Mouse (Mus musculus) E14TG2a.4 (cell line): ENCODE results near the gene Esyt3.

Source experiments
- H3K27me3 ChIP-seq: 2 replicates; pipeline ENCODE4 v1.6.1; 2014; ENCODE audit warnings: low read length, control low read depth; ENCODE audit not compliant: insufficient read depth
- H3K36me3 ChIP-seq: 2 replicates; pipeline ENCODE4 v1.6.1; 2014; ENCODE audit warnings: low read length, control low read depth; ENCODE audit not compliant: insufficient read depth
- H3K4me1 ChIP-seq: replicated peaks from 2 replicates; pipeline ENCODE4 v1.6.1; 2014; ENCODE audit warnings: low read depth, low read length, control low read depth
- H3K4me3 ChIP-seq: replicated peaks from 2 replicates; pipeline ENCODE4 v1.5.1; 2014; ENCODE audit warnings: mild to moderate bottlenecking, low read length
- H3K9me3 ChIP-seq: 2 replicates; pipeline ENCODE4 v1.6.1; 2014; ENCODE audit warnings: low read length, control low read depth
- CTCF ChIP-seq: conservative IDR thresholded peaks from 2 replicates; pipeline ENCODE4 v1.5.1; 2014; ENCODE audit warnings: low read length
- NANOG ChIP-seq: IDR thresholded peaks from 2 replicates; pipeline ENCODE4 v1.6.1; 2014; ENCODE audit warnings: borderline replicate concordance, low read length, mixed read lengths
- POU5F1 ChIP-seq: IDR thresholded peaks from 2 replicates; pipeline ENCODE4 v1.6.1; 2014; ENCODE audit warnings: low read length, borderline replicate concordance

Gene Esyt3

DNA sequence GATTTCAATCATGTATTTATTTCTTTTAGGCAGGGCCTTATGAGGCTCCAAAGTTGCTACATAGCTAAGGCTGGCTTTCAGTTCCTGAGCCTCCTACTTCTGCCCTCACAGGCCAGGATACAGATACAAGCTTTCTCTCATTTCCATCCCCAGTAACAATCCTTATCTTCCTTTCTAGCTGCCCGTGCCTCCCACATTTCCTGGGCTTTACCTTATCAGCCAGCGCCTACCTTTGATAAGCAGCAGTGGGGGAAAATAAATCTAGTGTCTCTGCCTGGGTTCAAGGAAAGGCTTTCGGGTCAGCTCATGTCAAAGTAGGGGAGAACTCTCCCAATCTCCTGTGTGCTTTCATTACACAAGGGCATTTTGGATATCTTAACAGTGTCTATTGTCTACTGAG lies 16.8 kb downstream of the Esyt3 start:
- TF ChIP-seq POU5F1: no peak
- no peaks in the 10 kb centered on the region for H3K9me3 ChIP-seq
- no peaks in the 10 kb centered on the region for H3K27me3 ChIP-seq
- H3K36me3 ChIP-seq: no peaks in the 10 kb centered on the region
- peaks cover 30% of the 10 kb centered on the region for H3K4me1 ChIP-seq
- no peak overlapping the region for H3K4me3 ChIP-seq

DNA sequence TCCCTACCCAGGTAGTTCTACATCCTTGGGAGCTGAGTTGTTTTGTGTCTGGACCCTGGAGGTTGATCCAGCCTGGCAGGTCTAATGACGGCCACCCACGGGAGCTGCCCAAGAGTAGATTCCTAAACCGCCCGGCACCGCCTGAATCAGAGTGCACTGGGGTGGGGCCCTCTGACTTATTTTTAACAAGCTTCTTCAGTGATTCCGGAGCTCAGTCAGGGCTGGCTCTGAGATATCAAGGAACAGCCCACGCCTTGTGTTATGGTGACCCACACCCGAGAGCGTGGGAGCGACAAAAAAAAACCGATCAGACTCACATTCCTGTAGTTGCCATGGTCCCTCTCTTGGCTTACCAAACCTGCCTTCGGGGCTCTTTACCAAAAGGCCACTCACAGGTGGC lies 18.2 kb downstream of the Esyt3 start:
- no peaks in the 10 kb centered on the region for H3K9me3 ChIP-seq
- peaks cover 23% of the 10 kb centered on the region for H3K4me1 ChIP-seq

DNA sequence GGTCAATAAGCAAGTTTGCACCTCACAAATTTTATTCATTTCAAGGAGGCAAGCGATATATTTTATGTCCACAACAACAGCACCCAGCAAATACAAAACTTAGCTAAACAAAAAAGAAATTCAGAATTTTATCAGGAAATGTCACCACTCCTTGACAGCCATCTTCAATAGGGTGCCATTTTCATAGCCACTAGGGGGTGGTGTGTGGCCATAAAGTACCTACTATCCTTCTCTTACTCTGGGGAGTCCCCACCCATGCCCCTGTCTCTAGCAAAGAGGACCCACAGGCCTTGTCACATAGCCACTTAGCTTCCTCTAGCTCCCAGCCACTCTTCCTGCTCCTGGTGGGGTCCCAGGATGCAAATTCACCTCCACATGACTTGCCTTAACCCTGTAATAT lies 19.2 kb downstream of the Esyt3 start:
- H3K36me3 ChIP-seq: no peaks in the 10 kb centered on the region
- TF ChIP-seq POU5F1 (no peak), CTCF (peak; percentile 48), NANOG (no peak)
- no peaks in the 10 kb centered on the region for H3K9me3 ChIP-seq
- H3K27me3 ChIP-seq: no peaks in the 10 kb centered on the region
- H3K4me3 ChIP-seq: no peak overlapping the region
- H3K4me1 ChIP-seq: peaks cover 23% of the 10 kb centered on the region

More for the DNA sequence above, 18.2 kb downstream of the Esyt3 start:
- Histone ChIP-seq H3K4me3 (no peak overlapping the region), H3K27me3 (no peaks in the 10 kb centered on the region), H3K36me3 (no peaks in the 10 kb centered on the region)
- TF ChIP-seq NANOG: no peak
- no peak for TF ChIP-seq POU5F1
- no peak for TF ChIP-seq CTCF

DNA sequence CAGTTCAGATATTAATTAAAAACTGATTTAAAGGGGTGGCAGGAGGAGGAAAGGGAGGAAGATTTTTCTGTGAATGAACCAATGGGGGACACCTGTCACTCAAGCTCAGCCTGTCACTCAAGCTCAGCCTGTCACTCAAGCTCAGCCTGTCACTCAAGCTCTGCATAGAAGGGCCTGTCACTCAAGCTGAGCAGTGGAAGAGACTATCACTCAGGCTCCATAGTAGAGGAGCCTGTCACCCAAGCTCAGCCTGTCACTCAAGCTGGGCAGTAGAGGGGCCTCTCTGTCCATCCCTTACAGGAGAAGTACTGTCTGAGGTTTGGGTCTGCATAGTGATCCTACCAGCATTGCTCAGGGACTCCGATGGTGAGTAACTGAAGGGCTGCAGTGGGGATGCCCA lies 20.1 kb downstream of the Esyt3 start:
- no peak overlapping the region for H3K4me3 ChIP-seq
- no peak for TF ChIP-seq NANOG
- TF ChIP-seq CTCF: no peak
- TF ChIP-seq POU5F1: no peak
- peaks cover 23% of the 10 kb centered on the region for H3K4me1 ChIP-seq
- no peaks in the 10 kb centered on the region for H3K36me3 ChIP-seq
- H3K9me3 ChIP-seq: no peaks in the 10 kb centered on the region
- H3K27me3 ChIP-seq: no peaks in the 10 kb centered on the region

DNA sequence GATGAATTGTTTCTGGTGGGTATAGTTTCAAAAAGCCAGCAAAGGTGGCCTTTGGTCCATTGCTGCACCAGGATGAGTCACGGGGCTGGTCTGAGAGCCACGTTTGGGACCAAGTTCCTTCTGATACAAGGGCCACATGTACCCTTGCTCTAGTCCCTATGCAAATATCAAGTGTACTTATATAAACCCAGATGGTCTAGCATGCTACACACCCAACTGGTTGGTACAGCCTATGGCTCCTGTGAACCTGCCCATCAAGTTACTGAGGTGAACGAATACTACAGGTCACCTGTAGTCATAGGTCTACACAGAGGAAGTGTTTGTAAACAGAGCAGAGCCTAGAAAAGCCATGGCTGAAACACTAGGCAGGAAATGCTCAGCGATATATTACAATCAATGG lies 21.8 kb downstream of the Esyt3 start:
- TF ChIP-seq CTCF: no peak
- no peak for TF ChIP-seq POU5F1
- TF ChIP-seq NANOG: no peak
- H3K4me1 ChIP-seq: peaks cover 23% of the 10 kb centered on the region
- no peaks in the 10 kb centered on the region for H3K9me3 ChIP-seq
- H3K4me3 ChIP-seq: no peak overlapping the region
- no peaks in the 10 kb centered on the region for H3K27me3 ChIP-seq
- peaks cover 7% of the 10 kb centered on the region; the same call in 1 of the 2 replicates for H3K36me3 ChIP-seq

DNA sequence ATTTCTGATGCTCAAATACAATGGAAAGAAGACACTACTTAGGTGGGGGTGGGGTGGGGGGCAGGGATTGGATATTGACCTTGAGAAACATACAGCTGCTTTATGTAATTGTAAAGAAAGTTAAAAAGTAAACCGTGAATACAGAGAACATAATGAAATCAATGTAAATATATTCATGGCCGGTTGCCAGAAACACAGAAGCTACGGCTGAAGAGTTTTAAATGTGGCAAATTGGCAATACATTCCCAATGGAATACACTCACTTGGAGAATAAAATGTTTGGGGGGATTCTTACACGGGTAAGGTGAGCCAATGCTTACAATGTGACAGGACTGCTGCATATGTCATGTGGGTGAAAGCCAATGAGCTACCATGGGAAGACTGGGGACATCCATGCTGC lies 31.5 kb downstream of the Esyt3 start:
- Histone ChIP-seq H3K36me3 (peaks cover 21% of the 10 kb centered on the region), H3K4me1 (no peaks in the 10 kb centered on the region), H3K27me3 (no peaks in the 10 kb centered on the region), H3K9me3 (no peaks in the 10 kb centered on the region), H3K4me3 (no peak overlapping the region)
- TF ChIP-seq CTCF: no peak
- no peak for TF ChIP-seq NANOG
- TF ChIP-seq POU5F1: no peak

DNA sequence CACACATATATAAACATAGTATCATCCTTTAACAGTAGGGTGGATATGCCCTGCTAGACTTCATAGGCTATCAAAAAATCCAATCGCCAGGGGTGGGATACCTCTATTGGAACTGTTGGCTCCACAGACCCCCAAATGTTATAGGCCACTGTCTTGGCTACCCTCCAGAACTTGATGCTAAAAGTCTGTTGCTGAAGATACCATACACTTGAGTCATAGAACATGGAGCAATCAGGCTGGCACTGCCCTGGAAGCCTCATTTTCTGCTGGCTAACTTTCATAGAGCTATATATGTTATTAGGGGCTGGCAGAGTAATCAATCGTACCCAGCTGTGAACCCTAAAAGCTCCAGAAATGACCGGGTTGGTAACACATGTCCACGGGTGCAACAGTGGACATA lies 32.4 kb downstream of the Esyt3 start:
- Histone ChIP-seq H3K4me1 (no peaks in the 10 kb centered on the region), H3K27me3 (no peaks in the 10 kb centered on the region), H3K36me3 (peaks cover 19% of the 10 kb centered on the region), H3K4me3 (no peak overlapping the region), H3K9me3 (no peaks in the 10 kb centered on the region)
- TF ChIP-seq CTCF (no peak), NANOG (no peak), POU5F1 (no peak)

DNA sequence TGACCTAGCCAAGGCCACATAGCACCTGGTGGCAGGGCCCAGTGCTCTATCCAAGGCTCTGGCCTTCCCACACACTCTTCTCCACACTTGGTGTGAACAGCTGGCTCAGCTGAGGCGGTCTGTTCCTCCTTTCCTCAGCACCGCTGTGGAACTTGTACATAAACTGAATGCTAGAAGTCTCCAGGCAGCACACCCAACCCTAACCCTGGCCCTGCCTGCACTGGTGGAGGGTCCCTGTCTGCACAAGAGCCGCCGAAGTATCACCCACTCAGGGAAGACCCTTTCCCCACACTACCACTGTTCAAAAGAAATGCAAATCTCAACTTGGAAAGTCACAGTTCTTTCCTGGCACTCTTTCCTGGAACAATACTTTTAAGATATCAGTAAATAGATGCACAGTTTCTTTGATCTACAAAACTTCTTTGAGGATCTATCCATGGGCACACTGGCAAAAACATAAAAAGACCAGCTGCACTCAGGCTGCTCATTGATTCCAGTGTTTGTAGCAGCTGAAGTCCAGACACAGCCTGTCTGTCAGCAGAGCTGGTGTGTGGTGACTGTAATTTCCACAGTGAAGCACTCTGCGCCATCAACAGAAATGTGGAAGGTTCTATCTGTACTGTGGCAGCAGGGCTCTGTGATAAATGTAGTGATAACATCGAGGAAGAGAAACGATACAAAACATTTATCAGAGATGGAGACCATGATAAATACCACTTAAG lies 33.0 kb downstream of the Esyt3 start:
- Histone ChIP-seq H3K4me3 (no peak overlapping the region), H3K36me3 (peaks cover 13% of the 10 kb centered on the region)

DNA sequence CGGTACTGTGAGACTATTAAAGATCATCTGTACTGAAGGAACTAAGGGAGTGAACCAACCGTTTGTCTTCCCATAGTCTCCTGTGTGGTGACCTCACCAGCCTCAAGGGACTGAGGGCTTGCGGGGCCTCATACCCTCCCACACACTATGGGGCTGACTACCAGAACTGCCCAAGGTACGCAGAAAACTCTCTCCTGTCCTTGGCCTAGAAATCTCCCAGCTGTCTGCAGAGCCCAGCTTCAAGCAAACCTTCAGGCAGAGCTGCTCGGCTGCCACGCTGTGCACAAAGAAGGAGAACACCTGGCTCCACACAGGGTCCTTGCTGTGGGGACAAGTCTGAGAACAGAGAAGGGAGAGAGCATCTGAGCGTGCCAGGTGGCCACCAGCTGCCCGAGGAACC lies 38.4 kb downstream of the Esyt3 start:
- no peak overlapping the region for H3K4me3 ChIP-seq
- no peak for TF ChIP-seq NANOG
- TF ChIP-seq POU5F1: no peak
- TF ChIP-seq CTCF: no peak
- H3K36me3 ChIP-seq: peaks cover 4% of the 10 kb centered on the region; the same call in 1 of the 2 replicates
- H3K27me3 ChIP-seq: no peaks in the 10 kb centered on the region
- H3K4me1 ChIP-seq: peaks cover 10% of the 10 kb centered on the region
- H3K9me3 ChIP-seq: no peaks in the 10 kb centered on the region

More for the DNA sequence above, 33.0 kb downstream of the Esyt3 start:
- H3K4me1 ChIP-seq: no peaks in the 10 kb centered on the region
- H3K9me3 ChIP-seq: no peaks in the 10 kb centered on the region
- TF ChIP-seq POU5F1: no peak
- no peak for TF ChIP-seq CTCF
- TF ChIP-seq NANOG: no peak
- H3K27me3 ChIP-seq: no peaks in the 10 kb centered on the region
